Mouse (Mus musculus): ENCODE data around the gene Spata31d1a.

- TF ChIP-seq CTCF (IDR thresholded peaks at IDR 0.05; ENCODE audit: low read depth) = no peak
- no peak for TF ChIP-seq EP300 (IDR thresholded peaks at IDR 0.05; ENCODE audit: low read depth)
Measured at GRCm38 (mm10) chr13:59750310-59750709, 40.2 kb upstream of the Spata31d1a start.
